Mouse (Mus musculus) ES-E14 (cell line): ENCODE results near the gene Gp1bb. TPM values are rescaled to one million over a fixed set of nuclear protein-coding genes. Genes with fewer than 3 reads are reported as not detected.

Experiments used
- DNase-seq: peaks from one replicate; pipeline ENCODE4 v3.0.0-alpha.2; 2013; ENCODE audit warnings: low read depth, low spot score
- H3K27ac ChIP-seq: 2 replicates; pipeline ENCODE4 v1.5.1; 2012; ENCODE audit warnings: low read depth, mild to moderate bottlenecking, low read length, moderate library complexity, mixed read lengths; ENCODE audit not compliant: poor library complexity, insufficient read depth, severe bottlenecking
- H3K36me3 ChIP-seq: 2 replicates; pipeline ENCODE4 v1.6.1; 2012; ENCODE audit warnings: mild to moderate bottlenecking, low read length, moderate library complexity, mixed read lengths; ENCODE audit not compliant: control insufficient read depth, poor library complexity, insufficient read depth, severe bottlenecking
- H3K4me1 ChIP-seq, 2 experiments: fragments of 150-350 bp in 1 of 2; sonication (generic) in 1 of 2; 2 replicates each; pipeline ENCODE4 v1.6.1; 2012; ENCODE audit warnings: low read length in 2 of 2, mild to moderate bottlenecking in 1 of 2, mixed read lengths in 1 of 2; ENCODE audit not compliant: control insufficient read depth in 2 of 2, insufficient read depth in 2 of 2, poor library complexity in 1 of 2
- H3K4me3 ChIP-seq, 2 experiments: fragments of 150-350 bp in 1 of 2; sonication (generic) in 1 of 2; 2 replicates each; pipeline ENCODE4 v1.5.1; 2012; ENCODE audit warnings: low read length in 2 of 2, low read depth in 1 of 2, mild to moderate bottlenecking in 1 of 2, mixed read lengths in 1 of 2; ENCODE audit not compliant: insufficient read depth in 1 of 2, poor library complexity in 1 of 2, severe bottlenecking in 1 of 2
- H3K9ac ChIP-seq: 2 replicates; pipeline ENCODE4 v1.6.1; 2012; ENCODE audit warnings: low read depth, mild to moderate bottlenecking, low read length, mixed read lengths; ENCODE audit not compliant: poor library complexity, insufficient read depth, severe bottlenecking
- H3K9me3 ChIP-seq: fragments of 150-350 bp; sonication (generic); 2 replicates; pipeline ENCODE4 v1.6.1; 2012; ENCODE audit warnings: low read depth, mild to moderate bottlenecking, low read length; ENCODE audit not compliant: control insufficient read depth, insufficient read depth
- CHD2 ChIP-seq: IDR thresholded peaks from 2 replicates; pipeline ENCODE4 v1.6.1; 2014; ENCODE audit warnings: mild to moderate bottlenecking, low read depth, low read length, inconsistent platforms
- HCFC1 ChIP-seq: IDR thresholded peaks from 2 replicates; pipeline ENCODE4 v1.6.1; 2012; ENCODE audit warnings: low read length, inconsistent platforms, borderline replicate concordance; ENCODE audit not compliant: insufficient read depth
- MAFK ChIP-seq: IDR thresholded peaks from 2 replicates; pipeline ENCODE4 v1.6.1; 2014; ENCODE audit warnings: mild to moderate bottlenecking, low read depth, low read length, inconsistent platforms; ENCODE audit not compliant: insufficient read depth
- ZC3H11A ChIP-seq: IDR thresholded peaks from 2 replicates; pipeline ENCODE4 v1.6.1; 2012; ENCODE audit warnings: low read depth, mild to moderate bottlenecking, inconsistent platforms, low read length, borderline replicate concordance
- ZNF384 ChIP-seq: IDR thresholded peaks from 2 replicates; pipeline ENCODE4 v1.6.1; 2012; ENCODE audit warnings: low read depth, low read length, inconsistent platforms
- in situ Hi-C, 2 experiments: fragments of 600-800 bp; cut with MboI; formaldehyde crosslinking; loops; one replicate each; pipeline ENCODE4 v1.15.1; 2025; ENCODE audit warnings: low sequenced_read_pairs in 2 of 2, inconsistent platforms in 1 of 2; ENCODE audit not compliant: unreplicated experiment in 2 of 2
- total RNA-seq: library from RNA; depleted of rRNA; stranded (reverse); fragments of 300-350 nt; gene quantifications from 2 replicates; pipeline ENCODE4 v1.2.3, GENCODE M21; 2012

Gene Gp1bb
- total RNA-seq, 1 experiment = not detected

- no peak for TF ChIP-seq ZC3H11A
- no peak for TF ChIP-seq HCFC1
- no peak for TF ChIP-seq ZNF384
- no peak for TF ChIP-seq CHD2
- TF ChIP-seq MAFK = no peak
- Histone ChIP-seq H3K9ac (no peak overlapping the region), H3K4me1 (peaks cover 0 to 3% of the 10 kb centered on the region in 2 experiments; a peak in 1 of 4 replicates), H3K4me3 (no peak overlapping the region), H3K36me3 (no peaks in the 10 kb centered on the region), H3K9me3 (no peaks in the 10 kb centered on the region), H3K27ac (no peak overlapping the region)
- DNase-seq = no peak
- in situ Hi-C loops = loop anchor here in 1 of 2 experiments (25.0 kb wide), 1 partner anchor 797 kb away; no protein-coding TSS in a partner anchor
Observed at GRCm38 (mm10) chr16:18609099-18609498, 13.1 kb downstream of the Gp1bb start.

- no peak for DNase-seq
- peaks cover 0 to 3% of the 10 kb centered on the region in 2 experiments; a peak in 1 of 4 replicates for H3K4me1 ChIP-seq
- no peaks in the 10 kb centered on the region for H3K9me3 ChIP-seq
- H3K27ac ChIP-seq = no peak overlapping the region
- in situ Hi-C loops = loop anchor here in 1 of 2 experiments (25.0 kb wide), 1 partner anchor 796 kb away; no protein-coding TSS in a partner anchor
- H3K36me3 ChIP-seq = no peaks in the 10 kb centered on the region
- H3K4me3 ChIP-seq = no peak overlapping the region
- H3K9ac ChIP-seq = no peak overlapping the region
- TF ChIP-seq ZNF384 (no peak), ZC3H11A (no peak), CHD2 (no peak), MAFK (no peak), HCFC1 (no peak)
Observed at GRCm38 (mm10) chr16:18608226-18608625, 14.0 kb downstream of the Gp1bb start.

- TF ChIP-seq HCFC1 (no peak), MAFK (no peak), ZC3H11A (no peak), ZNF384 (no peak), CHD2 (no peak)
- H3K36me3 ChIP-seq = no peaks in the 10 kb centered on the region
- DNase-seq = no peak
- in situ Hi-C loops = loop anchor here in 1 of 2 experiments (25.0 kb wide), 1 partner anchor 793 kb away; no protein-coding TSS in a partner anchor
- no peak overlapping the region for H3K4me3 ChIP-seq
- no peak overlapping the region for H3K27ac ChIP-seq
- no peak overlapping the region for H3K9ac ChIP-seq
- peaks cover 0 to 3% of the 10 kb centered on the region in 2 experiments; a peak in 1 of 4 replicates for H3K4me1 ChIP-seq
- no peaks in the 10 kb centered on the region for H3K9me3 ChIP-seq
Observed at GRCm38 (mm10) chr16:18605705-18606104, 16.5 kb downstream of the Gp1bb start.

- Histone ChIP-seq H3K9ac (no peak overlapping the region), H3K36me3 (no peaks in the 10 kb centered on the region)
- in situ Hi-C loops = loop anchor here in 1 of 2 experiments (25.0 kb wide), 1 partner anchor 792 kb away; no protein-coding TSS in a partner anchor
Observed at GRCm38 (mm10) chr16:18604267-18604701, 17.9 kb downstream of the Gp1bb start.

GRCm38 (mm10) chr16:18601447-18601846 is 20.8 kb downstream of the Gp1bb start:
- H3K4me1 ChIP-seq = no peaks in the 10 kb centered on the region
- H3K4me3 ChIP-seq = no peak overlapping the region
- H3K27ac ChIP-seq = no peak overlapping the region
- TF ChIP-seq ZC3H11A = no peak
- TF ChIP-seq CHD2 = no peak
- TF ChIP-seq MAFK = no peak
- no peak for TF ChIP-seq HCFC1
- TF ChIP-seq ZNF384 = no peak
- H3K9ac ChIP-seq = no peak overlapping the region
- DNase-seq = no peak
- no peaks in the 10 kb centered on the region for H3K36me3 ChIP-seq
- in situ Hi-C loops = loop anchor here in 1 of 2 experiments (25.0 kb wide), 1 partner anchor 789 kb away; no protein-coding TSS in a partner anchor
- no peaks in the 10 kb centered on the region for H3K9me3 ChIP-seq

More at GRCm38 (mm10) chr16:18604267-18604701, 17.9 kb downstream of the Gp1bb start:
- H3K9me3 ChIP-seq = no peaks in the 10 kb centered on the region
- H3K4me3 ChIP-seq = no peak overlapping the region
- no peak overlapping the region for H3K27ac ChIP-seq
- TF ChIP-seq HCFC1 = no peak
- no peak for TF ChIP-seq ZC3H11A
- TF ChIP-seq ZNF384 = no peak
- no peak for DNase-seq
- H3K4me1 ChIP-seq = peaks cover 0 to 3% of the 10 kb centered on the region in 2 experiments; a peak in 1 of 4 replicates
